Mouse (Mus musculus) lung, adult 18-20 months (tissue): ENCODE results near the gene Vezt.

ENCODE experiments used
- DNase-seq, 2 experiments: peaks; one replicate each; pipeline ENCODE4 v3.0.0; 2022; ENCODE audit warnings: mixed read lengths in 2 of 2

The Vezt gene

DNA sequence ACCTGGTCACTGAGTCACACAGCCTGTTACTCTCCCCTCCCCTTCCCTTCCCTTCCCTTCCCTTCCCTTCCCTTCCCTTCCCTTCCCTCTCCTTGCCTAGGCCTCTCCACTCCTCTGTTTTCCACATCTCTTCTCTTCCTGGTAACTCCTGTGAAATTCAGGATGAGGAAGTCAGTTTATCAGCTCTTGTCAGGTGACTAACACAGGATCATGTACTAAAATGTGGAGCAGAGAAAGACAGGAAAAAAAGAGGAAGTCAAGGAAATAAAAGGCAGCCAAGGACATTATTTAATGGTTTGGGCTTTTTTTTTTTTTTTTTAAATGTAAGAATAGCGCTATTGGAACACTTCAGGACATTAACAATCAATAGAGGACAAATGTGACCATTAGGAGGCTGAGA is 126.6 kb downstream of the Vezt start:
- no peak for DNase-seq

DNA sequence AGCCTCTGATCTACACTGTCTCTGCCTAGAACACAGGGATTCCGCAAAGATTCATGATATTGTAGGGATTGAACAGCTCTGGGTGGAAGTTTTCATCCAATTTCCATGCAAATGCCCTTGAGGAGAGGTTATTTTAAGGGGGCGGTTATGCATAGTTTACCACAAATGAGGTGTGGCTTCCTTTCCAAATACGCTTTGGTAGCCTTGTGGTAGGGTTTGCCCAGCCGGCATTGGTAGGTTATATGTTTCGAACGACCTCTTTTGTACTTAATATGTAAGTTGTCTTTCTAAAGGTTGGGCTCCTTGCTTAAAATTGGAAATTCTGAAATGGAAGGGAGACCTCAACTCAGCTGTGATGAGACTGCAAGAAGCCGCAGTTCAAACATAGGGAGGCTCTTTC is 127.1 kb downstream of the Vezt start:
- no peak for DNase-seq

DNA sequence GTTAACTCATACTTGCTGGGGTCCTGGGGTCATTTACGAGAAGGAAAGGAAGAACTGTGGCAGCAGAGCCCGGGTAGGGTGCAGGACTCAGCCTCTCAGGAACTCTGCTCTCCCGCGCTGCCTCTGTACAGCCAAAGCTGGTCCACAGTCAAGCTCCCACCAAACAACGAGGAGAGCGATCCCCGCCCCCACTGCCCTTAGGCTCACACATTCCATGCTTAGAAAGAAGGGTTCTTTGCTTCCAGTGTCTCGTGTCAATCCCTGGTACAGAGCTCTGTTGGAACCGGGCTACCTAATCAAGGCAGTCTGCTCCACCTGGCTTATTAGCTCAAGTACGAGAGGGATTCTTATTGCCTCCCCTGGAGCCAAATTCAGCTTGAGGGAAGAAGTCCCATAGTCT is 128.2 kb downstream of the Vezt start:
- no peak for DNase-seq

DNA sequence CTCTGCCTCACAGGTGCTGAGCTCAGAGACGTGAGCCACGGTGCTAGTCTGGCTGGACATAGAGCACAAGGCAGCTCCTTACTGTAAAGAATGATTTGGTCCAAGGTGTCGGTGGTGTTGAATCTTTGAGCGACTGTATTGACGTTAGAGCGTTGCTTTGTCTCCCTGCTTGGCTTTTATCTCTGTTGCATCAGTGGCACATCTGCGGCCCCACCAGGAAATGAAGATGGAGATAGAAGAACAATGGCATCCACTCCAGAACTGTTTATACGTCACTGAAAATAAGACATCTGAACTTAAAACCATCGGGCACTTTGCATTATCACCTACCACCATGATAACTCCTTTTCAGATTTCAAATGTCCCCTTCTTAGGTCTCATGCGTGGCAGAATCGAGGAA is 135.7 kb downstream of the Vezt start:
- DNase-seq = no peak

DNA sequence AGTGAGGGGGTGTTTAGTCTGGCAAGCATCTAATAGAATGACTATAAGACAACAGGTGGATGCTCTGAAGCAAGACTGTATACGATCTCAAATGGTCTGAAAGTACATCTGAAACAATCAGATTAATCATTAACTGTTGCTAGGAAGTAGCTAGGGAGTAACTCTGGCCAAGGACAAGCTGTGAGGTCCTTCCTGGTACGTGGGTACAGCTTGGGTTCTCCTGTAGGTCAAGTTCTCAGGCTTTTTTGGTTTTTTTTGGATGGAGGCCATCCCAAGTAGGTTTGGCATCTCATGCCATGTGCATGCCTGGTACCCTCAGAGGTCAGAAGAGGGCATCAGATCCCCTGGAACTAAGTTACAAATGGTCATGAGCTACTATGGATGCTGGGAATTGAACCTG is 136.3 kb downstream of the Vezt start:
- peak; percentile 25 to 58 for DNase-seq

DNA sequence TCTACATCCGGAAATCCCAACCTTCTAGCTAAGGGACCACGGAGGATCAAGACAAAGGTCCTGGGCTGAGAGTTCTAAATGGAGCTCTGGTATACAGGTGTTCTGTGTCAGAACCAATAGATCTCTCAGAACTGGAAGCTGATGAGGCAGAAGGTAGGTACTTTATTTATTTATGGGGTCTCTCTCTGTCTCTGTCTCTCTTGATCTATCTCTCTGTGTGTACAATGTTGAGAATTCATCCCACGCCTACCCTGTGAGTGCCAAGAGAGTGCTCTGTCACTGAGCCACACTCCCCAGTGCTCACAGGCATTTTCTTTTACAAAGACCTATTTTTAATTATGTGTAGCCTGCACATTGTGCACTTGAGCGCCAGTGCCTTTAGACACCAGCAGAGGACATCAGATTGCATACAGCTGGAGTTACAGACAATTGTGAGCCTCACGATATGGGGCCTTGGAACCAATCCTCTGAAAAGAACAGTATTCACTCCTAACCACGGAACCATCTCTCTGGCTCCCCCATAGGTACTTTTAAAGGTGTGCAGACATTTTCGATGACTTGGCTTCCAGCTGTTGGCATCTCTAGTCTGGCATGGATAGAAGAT is 138.5 kb downstream of the Vezt start, which contains the start of gene Metap2:
Gene Metap2, minus strand, starts transcription at position 51 of the 604 bp plus-strand sequence.
- no peak for DNase-seq

DNA sequence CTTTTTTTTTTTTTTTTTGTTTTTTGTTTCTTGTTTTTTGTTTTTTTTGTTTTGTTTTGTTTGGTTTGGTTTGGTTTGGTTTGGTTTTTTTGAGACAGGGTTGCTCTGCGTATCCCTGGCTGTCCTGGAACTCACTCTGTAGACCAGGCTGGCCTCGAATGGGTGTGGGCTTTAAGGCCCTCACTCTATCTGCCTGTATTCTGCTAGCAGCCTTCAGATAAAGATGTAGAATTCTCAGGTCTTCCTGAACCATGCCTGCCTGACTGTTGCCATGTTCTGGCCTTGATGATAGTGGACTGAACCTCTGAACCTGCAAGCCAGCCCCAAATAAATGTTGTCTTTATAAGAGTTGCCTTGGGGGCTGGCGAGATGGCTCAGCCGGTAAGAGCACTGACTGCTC is 143.1 kb downstream of the Vezt start:
- DNase-seq = no peak

DNA sequence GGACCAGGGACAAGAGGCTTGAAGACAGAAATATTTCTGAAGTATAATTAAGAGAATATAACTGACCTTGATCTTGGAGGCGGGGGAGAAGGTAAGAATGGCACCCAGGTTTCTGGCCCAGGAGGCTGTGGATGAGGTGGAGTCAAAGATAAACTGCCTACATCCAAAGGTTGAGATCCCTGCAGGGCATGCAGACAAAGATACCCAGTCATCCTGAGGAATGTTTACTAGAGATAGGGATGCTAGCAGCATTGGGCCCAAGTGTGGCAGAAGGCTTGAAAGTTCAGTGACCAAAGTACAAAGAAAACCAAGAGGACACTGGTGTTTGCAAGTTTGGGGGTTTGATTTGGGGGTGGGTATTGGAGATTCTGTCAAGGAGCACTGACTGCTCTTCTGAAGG is 144.6 kb downstream of the Vezt start:
- DNase-seq = no peak

DNA sequence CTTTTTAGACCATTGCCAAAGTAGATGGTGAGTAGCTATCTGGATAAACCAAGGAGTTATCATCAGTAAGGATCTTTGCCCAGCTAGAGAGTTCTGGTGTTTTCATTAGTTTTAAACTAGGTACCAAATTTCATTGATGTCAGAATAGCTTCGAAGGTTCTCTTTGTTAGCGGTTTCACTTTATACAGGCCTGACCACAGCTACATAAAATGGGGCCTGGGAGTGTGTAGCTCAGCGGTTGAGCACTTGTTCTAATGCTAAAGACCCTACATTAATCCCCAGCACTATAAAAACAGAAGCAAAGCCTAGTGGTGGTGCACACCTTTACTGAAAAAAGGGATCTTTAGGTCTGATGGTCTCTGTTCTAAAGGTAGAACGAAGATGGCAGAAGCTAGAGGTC is 145.1 kb downstream of the Vezt start:
- no peak for DNase-seq

DNA sequence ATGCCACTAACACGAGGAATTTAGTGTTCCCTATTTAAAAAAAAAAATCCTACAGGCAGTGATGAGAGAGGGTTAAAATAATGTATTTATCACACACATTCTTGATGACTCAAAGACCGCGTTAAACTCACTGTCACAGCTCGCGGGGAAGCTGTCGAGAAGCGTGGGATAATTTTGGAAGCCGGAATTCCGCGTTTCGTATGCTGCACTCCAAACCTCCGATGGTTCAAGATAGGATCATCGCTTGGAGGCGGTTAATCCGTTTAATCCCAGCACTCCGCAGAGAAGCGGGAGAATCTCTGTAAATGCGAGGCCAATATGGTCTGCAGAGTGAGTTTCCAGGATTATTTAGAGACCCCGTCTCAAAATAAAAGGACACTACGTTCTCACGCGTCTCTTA is 145.6 kb downstream of the Vezt start:
- DNase-seq = no peak

DNA sequence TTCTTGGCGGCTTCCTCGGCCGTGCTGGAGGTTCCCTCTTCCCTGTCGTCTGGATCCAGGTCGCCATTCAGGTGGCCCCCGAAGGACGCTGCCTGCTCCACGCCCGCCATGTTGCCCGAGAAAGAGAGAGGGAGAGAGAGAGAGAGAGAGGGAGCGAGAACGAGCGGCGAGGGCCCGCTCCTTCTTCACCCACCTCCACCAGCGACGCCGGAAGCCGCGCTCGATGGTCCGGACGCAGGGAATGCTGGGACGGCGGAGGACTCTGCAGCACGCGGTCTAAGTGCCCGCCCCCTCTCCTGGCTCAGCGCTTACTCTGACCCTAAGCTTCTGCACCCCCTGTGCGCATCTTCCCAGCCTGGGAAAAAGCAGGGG is 146.1 kb downstream of the Vezt start:
- DNase-seq = peak; percentile 87 to 89
